Mouse (Mus musculus): ENCODE measurements around the gene Akap2. TPM values are rescaled to one million over a fixed set of nuclear protein-coding genes. Genes with fewer than 3 reads are reported as not detected.

Akap2 gene
- polyA plus RNA-seq, 2 experiments, result 0.76 to 1.5 TPM

- 51% methylated on average over 9 of the region's 9 CpGs for WGBS (ENCODE audit: insufficient replicate concordance)
- no peaks in the 10 kb centered on the region for H3K4me1 ChIP-seq (replicated peaks; ENCODE audit: control insufficient read depth in 2 of 2, insufficient read depth in 2 of 2, low read length in 1 of 2)
- no peak overlapping the region for H3K4me2 ChIP-seq (ENCODE audit: low read depth)
- H3K27me3 ChIP-seq (ENCODE audit: control insufficient read depth, insufficient read depth, low read length), result no peaks in the 10 kb centered on the region
- no peak overlapping the region for H3K4me3 ChIP-seq (ENCODE audit: insufficient read depth in 1 of 2, low read depth in 2 of 2, low read length in 2 of 2)
- no peak for ATAC-seq (ENCODE audit: insufficient read depth)
- no peak for DNase-seq (ENCODE audit: low read depth in 3 of 3, low spot score in 3 of 3)
- H3K27ac ChIP-seq, result no peak overlapping the region
- TF ChIP-seq CTCF (IDR thresholded peaks at IDR 0.05; ENCODE audit: low read depth), result no peak
- TF ChIP-seq EP300 (IDR thresholded peaks at IDR 0.05; ENCODE audit: low read depth), result no peak
- no peaks in the 10 kb centered on the region for H3K9me3 ChIP-seq (ENCODE audit: control insufficient read depth, low read length)
- H3K36me3 ChIP-seq (replicated peaks; ENCODE audit: control insufficient read depth, insufficient read depth, low read depth), result no peaks in the 10 kb centered on the region
- H3K9ac ChIP-seq (replicated peaks), result no peak overlapping the region
Measured at GRCm38 (mm10) chr4:57688131-57688530, 29.3 kb upstream of the Akap2 start.

GRCm38 (mm10) chr4:57690001-57690400, 27.5 kb upstream of the Akap2 start:
- Histone ChIP-seq H3K9ac (replicated peaks) (no peak overlapping the region), H3K36me3 (replicated peaks; ENCODE audit: control insufficient read depth, insufficient read depth, low read depth) (no peaks in the 10 kb centered on the region), H3K4me2 (ENCODE audit: low read depth) (no peak overlapping the region), H3K9me3 (ENCODE audit: control insufficient read depth, low read length) (no peaks in the 10 kb centered on the region), H3K27me3 (ENCODE audit: control insufficient read depth, insufficient read depth, low read length) (no peaks in the 10 kb centered on the region), H3K4me1 (replicated peaks; ENCODE audit: control insufficient read depth in 2 of 2, insufficient read depth in 2 of 2, low read length in 1 of 2) (no peaks in the 10 kb centered on the region), H3K4me3 (ENCODE audit: insufficient read depth in 1 of 2, low read depth in 2 of 2, low read length in 2 of 2) (no peak overlapping the region), H3K27ac (no peak overlapping the region)
- 56% methylated on average over 6 of the region's 6 CpGs for WGBS (ENCODE audit: insufficient replicate concordance)
- ATAC-seq (ENCODE audit: insufficient read depth) (no peak), DNase-seq (ENCODE audit: low read depth in 3 of 3, low spot score in 3 of 3) (no peak)
- TF ChIP-seq CTCF (IDR thresholded peaks at IDR 0.05; ENCODE audit: low read depth) (no peak), EP300 (IDR thresholded peaks at IDR 0.05; ENCODE audit: low read depth) (no peak)

- no peak for DNase-seq (ENCODE audit: low read depth in 3 of 3, low spot score in 3 of 3)
- H3K9ac ChIP-seq (replicated peaks), result no peak overlapping the region
- no peaks in the 10 kb centered on the region for H3K36me3 ChIP-seq (replicated peaks; ENCODE audit: control insufficient read depth, insufficient read depth, low read depth)
- TF ChIP-seq EP300 (IDR thresholded peaks at IDR 0.05; ENCODE audit: low read depth) (no peak), CTCF (IDR thresholded peaks at IDR 0.05; ENCODE audit: low read depth) (no peak)
- no peak overlapping the region for H3K4me2 ChIP-seq (ENCODE audit: low read depth)
- H3K27me3 ChIP-seq (ENCODE audit: control insufficient read depth, insufficient read depth, low read length), result no peaks in the 10 kb centered on the region
- no peak for ATAC-seq (ENCODE audit: insufficient read depth)
- no peaks in the 10 kb centered on the region for H3K4me1 ChIP-seq (replicated peaks; ENCODE audit: control insufficient read depth in 2 of 2, insufficient read depth in 2 of 2, low read length in 1 of 2)
- no peak overlapping the region for H3K27ac ChIP-seq
- WGBS (ENCODE audit: insufficient replicate concordance), result 54% methylated on average over 1 of the region's 1 CpGs
- no peak overlapping the region for H3K4me3 ChIP-seq (ENCODE audit: insufficient read depth in 1 of 2, low read depth in 2 of 2, low read length in 2 of 2)
- no peaks in the 10 kb centered on the region for H3K9me3 ChIP-seq (ENCODE audit: control insufficient read depth, low read length)
Measured at GRCm38 (mm10) chr4:57690805-57691204, 26.7 kb upstream of the Akap2 start.

- Histone ChIP-seq H3K4me1 (replicated peaks; ENCODE audit: control insufficient read depth in 2 of 2, insufficient read depth in 2 of 2, low read length in 1 of 2) (no peaks in the 10 kb centered on the region), H3K36me3 (replicated peaks; ENCODE audit: control insufficient read depth, insufficient read depth, low read depth) (no peaks in the 10 kb centered on the region), H3K4me2 (ENCODE audit: low read depth) (no peak overlapping the region), H3K4me3 (ENCODE audit: insufficient read depth in 1 of 2, low read depth in 2 of 2, low read length in 2 of 2) (no peak overlapping the region), H3K27me3 (ENCODE audit: control insufficient read depth, insufficient read depth, low read length) (no peaks in the 10 kb centered on the region), H3K9ac (replicated peaks) (no peak overlapping the region), H3K27ac (no peak overlapping the region), H3K9me3 (ENCODE audit: control insufficient read depth, low read length) (no peaks in the 10 kb centered on the region)
- no peak for ATAC-seq (ENCODE audit: insufficient read depth)
- no peak for TF ChIP-seq CTCF (IDR thresholded peaks at IDR 0.05; ENCODE audit: low read depth)
- no peak for TF ChIP-seq EP300 (IDR thresholded peaks at IDR 0.05; ENCODE audit: low read depth)
- WGBS (ENCODE audit: insufficient replicate concordance), result 52% methylated on average over 5 of the region's 5 CpGs
- DNase-seq (ENCODE audit: low read depth in 3 of 3, low spot score in 3 of 3), result no peak
Measured at GRCm38 (mm10) chr4:57694356-57695136, 22.9 kb upstream of the Akap2 start.

- no peak for DNase-seq (ENCODE audit: low read depth in 3 of 3, low spot score in 3 of 3)
- no peak for TF ChIP-seq CTCF (IDR thresholded peaks at IDR 0.05; ENCODE audit: low read depth)
- no peak for TF ChIP-seq EP300 (IDR thresholded peaks at IDR 0.05; ENCODE audit: low read depth)
- no peaks in the 10 kb centered on the region for H3K4me1 ChIP-seq (replicated peaks; ENCODE audit: control insufficient read depth in 2 of 2, insufficient read depth in 2 of 2, low read length in 1 of 2)
- H3K36me3 ChIP-seq (replicated peaks; ENCODE audit: control insufficient read depth, insufficient read depth, low read depth), result no peaks in the 10 kb centered on the region
- no peak overlapping the region for H3K27ac ChIP-seq
- H3K9ac ChIP-seq (replicated peaks), result no peak overlapping the region
- H3K4me3 ChIP-seq (ENCODE audit: insufficient read depth in 1 of 2, low read depth in 2 of 2, low read length in 2 of 2), result no peak overlapping the region
- H3K27me3 ChIP-seq (ENCODE audit: control insufficient read depth, insufficient read depth, low read length), result no peaks in the 10 kb centered on the region
- no peak for ATAC-seq (ENCODE audit: insufficient read depth)
- 69% methylated on average over 11 of the region's 11 CpGs for WGBS (ENCODE audit: insufficient replicate concordance)
- no peaks in the 10 kb centered on the region for H3K9me3 ChIP-seq (ENCODE audit: control insufficient read depth, low read length)
- H3K4me2 ChIP-seq (ENCODE audit: low read depth), result no peak overlapping the region
Measured at GRCm38 (mm10) chr4:57696955-57697354, 20.5 kb upstream of the Akap2 start.

All from liver, embryonic 14.5 days (tissue).